Mouse (Mus musculus): ENCODE results near the gene Lpp. TPM values are rescaled to one million over a fixed set of nuclear protein-coding genes. Genes with fewer than 3 reads are reported as not detected.

Lpp gene
- total RNA-seq, 2 experiments from 2014 or later, result 29.5 to 32.5 TPM

DNA sequence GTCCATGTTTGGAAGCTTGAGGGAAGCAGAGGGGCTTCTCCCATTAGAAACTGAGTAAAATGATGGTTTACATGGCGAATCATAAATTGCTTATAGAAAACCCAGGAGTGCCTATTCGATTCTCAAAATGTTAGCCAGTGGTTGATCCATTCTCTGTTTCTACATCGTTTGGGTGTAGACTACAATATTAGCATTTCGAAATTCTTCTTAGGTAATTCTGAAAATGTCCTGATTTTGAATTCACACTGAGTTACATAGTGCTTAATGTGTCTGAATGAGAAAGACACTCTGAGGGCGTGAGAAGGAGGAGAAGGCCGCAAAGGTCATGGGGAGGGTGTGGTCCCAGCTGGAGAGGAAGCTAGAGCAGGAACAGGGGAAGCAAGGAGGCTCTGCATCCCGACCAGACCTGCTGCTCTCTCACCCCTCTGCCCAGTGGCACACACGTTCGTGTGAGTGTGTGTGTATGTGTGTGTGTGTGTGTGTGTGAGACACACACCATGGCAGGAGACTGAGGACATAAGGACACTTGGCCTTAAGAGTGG is 124.3 kb downstream of the Lpp start:
- intact Hi-C loops (cut with DNase I), result no loop called here
- DNase-seq, result no peak

DNA sequence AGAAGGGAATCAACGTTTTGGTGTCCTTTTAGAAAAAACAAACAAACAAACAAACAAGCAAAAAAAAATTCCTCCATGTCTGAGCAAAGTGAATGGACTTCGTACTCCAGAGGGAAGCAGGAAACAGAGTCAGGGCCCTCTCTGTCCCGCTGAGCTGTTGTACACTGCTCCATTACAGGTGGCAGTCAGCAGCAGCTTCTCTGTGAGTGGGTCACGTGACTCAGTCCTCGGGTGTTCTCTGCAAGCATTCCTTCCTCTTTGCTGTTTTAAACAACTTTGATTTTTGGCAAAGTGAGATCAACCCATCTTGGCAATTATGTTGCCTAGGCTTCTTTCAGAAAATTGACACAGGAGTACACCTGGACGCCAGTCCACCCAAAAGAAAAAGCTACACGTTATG is 125.5 kb downstream of the Lpp start:
- intact Hi-C loops (cut with DNase I), result no loop called here
- DNase-seq, result no peak

DNA sequence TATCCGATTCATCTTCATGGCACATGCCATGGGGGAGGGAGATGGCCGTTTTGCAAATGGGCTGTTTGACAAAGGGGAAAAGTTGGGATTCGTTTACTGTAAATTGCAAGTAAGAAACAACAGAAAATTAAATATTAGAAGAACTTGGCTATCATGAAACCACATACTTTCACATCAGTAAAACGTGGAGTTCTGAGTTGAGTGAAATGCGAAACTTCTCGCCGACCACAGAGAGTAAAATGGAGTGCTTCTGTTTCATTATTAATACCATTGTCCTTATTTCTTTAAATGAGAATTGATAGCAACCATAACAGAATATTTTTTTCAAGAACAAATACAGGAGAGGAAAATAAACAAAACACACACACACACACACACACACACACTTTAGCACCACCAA is 133.9 kb downstream of the Lpp start:
- intact Hi-C loops (cut with DNase I), result no loop called here
- DNase-seq, result no peak

DNA sequence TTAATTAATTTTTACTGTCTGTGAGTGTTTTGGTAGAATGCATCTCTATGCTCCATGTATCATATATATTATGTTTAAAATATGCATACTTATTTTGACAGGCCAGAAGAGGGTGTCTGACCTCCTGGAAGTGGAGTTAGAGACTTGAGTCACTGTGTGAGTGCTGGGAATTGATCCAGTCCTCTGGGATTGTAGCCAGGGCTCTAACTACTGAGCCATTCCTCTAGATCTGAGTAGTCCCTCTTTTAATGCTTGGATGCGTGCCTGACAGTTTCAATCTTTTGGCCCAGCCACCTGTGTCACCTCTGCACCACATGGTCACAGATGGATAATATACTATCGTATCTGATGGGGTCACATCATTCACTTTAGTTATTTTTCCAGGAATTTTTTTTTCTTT is 138.4 kb downstream of the Lpp start:
- intact Hi-C loops (cut with DNase I), result no loop called here
- no peak for DNase-seq

DNA sequence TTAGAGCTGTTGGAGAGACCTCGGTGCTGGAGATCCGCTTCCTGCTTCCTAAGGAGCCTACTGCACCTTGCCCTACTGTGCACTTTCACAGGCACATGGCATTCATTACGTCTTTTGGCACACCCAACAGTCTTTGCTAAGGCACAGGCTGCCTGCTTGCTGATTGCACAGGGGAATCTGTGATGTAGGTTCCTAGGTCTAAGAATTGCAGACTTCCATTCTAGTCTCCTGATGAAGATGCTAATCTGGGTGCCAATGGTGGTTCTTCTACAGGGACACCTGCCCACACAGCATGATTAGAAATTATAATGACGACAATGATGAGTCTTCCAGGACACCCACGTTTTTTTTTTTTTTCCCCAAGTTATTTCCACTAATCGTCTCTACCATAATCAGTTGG is 141.9 kb downstream of the Lpp start:
- intact Hi-C loops (cut with DNase I), result no loop called here
- no peak for DNase-seq

DNA sequence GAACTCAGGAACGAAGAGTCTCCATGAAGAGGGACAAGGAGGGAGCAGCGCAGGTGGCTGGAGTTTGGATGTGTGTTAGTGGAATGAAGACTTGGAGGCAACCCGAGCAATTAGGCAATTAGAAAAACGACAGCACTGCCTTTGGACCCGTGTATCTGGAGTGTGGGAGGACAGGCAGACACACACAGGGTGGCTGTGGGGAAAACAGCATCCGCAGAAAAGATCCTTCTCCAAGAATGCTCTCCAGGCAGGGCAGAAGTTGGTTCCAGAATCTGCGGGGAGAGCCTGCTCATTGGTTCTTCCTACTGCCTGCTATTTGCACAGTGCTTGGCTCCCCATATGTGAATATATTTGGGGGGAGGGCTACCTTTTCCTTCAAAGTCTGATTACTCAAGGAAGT is 143.0 kb downstream of the Lpp start:
- DNase-seq, result no peak
- intact Hi-C loops (cut with DNase I), result no loop called here

DNA sequence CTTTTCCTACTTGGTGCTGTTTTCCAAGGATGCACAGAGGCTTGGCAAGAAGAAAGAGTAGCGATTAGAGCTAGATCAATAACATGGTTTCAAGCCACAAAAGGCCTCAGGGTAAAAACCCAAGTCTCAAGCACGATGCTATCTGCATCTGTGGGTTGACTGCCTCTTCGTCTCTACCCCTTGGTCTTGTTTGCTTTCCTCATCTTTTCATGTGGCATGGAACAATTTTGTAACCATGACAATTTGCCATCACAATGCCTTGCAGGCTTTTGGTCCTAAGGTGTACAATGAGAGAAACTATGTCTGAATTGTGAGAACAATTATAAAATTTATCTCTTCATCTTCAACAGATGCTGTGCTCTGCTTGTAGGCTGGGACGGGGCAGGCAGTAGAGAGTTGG is 145.7 kb downstream of the Lpp start:
- no peak for DNase-seq
- intact Hi-C loops (cut with DNase I), result no loop called here

DNA sequence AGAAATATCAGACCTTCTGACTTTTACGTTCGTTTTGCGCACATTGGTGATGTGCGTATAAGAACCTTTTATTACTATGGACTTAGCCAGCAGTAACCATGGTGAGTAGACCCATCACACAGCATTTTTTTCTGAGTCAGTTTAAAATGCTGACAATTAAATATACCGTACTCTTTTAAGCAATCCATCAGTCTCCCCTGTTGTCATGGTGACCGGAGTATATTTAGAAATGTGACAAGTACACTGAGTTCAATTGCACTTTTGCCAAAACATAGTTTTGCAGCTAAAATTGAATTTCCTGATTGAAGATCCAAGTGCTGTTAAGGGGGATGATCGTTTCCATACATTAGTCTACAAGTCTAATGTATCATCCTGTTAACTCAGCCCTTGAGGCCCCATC is 149.6 kb downstream of the Lpp start:
- intact Hi-C loops (cut with DNase I), result no loop called here

DNA sequence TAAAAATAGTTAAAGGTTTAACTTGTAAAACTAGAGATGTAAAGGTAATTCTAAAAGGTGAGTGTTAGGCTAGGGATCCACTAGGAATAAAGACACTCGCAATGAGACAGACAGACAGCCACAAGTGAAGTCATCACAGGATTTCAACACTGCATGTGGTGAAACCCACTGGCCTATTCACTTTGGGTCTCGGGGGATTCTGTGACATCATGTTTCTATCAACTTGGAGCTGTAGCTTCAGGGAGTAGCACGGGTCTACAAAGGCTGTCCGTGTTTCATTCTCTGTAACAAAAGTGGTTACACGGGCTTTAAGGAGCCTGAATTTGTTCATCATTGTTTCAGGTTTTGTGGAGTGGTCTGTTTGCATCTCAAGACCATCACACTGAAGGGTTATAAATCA is 152.1 kb downstream of the Lpp start:
- DNase-seq, result no peak
- intact Hi-C loops (cut with DNase I), result no loop called here

More for the DNA sequence above, 149.6 kb downstream of the Lpp start:
- DNase-seq, result no peak

DNA sequence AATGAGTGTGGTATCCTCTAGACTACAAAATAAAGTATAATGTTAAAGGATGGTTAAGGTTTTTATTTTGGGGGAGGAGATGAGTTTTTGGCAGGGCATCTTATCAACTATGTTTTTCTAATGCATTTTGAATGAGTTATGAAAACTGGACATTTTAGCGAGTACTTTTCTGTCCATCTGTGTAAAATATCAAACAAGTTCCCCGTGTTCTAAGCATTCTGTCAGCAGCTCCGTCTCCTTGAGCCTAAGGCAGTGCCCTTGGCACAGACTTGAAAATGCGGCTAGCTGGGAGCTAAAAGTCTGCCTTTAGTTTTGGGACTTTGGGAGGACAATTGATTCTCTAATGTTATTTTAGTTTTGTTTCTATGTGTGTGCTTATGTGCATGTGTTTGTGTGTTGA is 165.2 kb downstream of the Lpp start:
- DNase-seq, result no peak
- intact Hi-C loops (cut with DNase I), result no loop called here

DNA sequence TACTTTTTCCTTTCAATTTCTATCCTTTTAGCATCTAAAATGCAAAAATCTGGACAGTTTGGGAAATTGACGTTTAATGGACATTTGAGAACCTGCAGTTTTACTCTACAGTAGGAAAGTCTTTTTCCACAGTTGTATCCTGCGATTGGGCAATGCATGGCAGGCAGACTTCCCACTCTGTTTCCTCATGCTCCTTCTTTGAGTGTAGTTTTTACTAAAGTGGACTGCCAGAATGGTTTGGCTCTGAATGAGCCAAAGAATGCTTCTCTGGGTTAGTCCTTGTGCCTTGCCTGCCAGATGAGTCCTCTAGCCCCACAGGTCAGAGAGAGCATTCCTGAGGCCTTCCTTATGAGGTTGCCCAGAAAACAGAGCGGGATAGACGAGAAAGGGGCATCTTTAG is 166.5 kb downstream of the Lpp start:
- intact Hi-C loops (cut with DNase I), result loop anchor here (10.0 kb wide), 2 partner anchors 505 to 575 kb away; partner anchors contain the start of genes Bcl6 and Gm37419
- DNase-seq, result peak; percentile 32 to 43

DNA sequence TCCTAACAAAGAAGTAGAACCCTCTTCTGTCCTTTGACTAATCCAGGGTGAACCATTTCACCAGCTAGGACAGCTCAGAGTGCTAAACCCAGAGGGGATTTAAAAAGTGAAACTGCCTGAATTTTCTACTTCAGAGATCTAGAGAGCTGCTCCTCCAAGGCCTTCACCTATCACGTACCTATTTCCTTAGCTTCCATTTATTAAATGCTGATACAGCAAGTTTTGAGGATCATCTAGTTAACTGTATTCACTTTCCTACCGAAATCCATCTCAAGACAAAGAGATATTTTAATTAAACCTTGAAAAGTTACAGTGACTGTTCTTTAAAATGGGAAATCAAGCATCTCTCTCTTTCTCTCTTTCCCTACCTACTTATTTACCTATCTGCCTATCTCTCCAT is 167.7 kb downstream of the Lpp start:
- no peak for DNase-seq
- intact Hi-C loops (cut with DNase I), result loop anchor here (10.0 kb wide), 2 partner anchors 504 to 576 kb away; partner anchors contain the start of genes Bcl6 and Gm37419

DNA sequence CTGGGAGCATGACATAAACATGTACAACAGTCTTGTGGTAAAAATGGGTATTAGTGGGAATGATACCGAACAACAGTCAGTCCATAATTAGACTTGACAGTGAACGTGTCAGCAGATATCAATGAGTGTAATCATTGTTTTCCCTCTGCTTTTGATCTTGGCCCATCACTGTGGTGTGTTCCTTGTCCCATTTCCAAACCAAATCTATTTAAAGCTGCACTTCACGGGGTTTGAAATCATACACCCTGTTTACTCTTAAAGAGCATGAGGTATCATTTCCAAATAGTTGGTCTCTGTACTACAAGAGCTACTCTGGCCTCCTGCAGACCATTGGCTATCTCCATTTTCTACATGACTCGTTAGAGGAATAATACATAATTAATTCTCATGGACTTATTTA is 168.3 kb downstream of the Lpp start:
- intact Hi-C loops (cut with DNase I), result loop anchor here (10.0 kb wide), 2 partner anchors 503 to 577 kb away; partner anchors contain the start of genes Bcl6 and Gm37419
- no peak for DNase-seq

DNA sequence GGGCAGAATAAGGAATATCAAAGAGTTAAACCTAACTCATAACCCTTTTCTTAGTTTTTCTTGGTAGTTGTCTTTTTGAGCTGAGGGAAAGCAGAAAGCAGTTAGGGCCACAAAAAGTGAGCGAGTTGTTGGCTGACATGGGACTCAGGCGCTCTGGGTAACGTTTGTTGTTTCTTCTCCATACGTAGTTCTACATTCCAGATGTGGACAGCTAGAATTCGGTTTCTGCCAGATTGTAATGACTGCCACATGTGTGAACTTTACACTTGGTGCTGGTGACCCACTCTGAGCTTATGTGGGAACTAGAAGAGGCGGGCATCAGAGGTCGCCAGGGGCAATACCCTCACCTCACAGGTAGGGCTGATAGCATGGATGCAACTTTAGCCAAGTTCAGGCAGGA is 172.0 kb downstream of the Lpp start:
- intact Hi-C loops (cut with DNase I), result loop anchor here (10.0 kb wide), 2 partner anchors 499 to 581 kb away; partner anchors contain the start of genes Bcl6 and Gm37419
- no peak for DNase-seq

DNA sequence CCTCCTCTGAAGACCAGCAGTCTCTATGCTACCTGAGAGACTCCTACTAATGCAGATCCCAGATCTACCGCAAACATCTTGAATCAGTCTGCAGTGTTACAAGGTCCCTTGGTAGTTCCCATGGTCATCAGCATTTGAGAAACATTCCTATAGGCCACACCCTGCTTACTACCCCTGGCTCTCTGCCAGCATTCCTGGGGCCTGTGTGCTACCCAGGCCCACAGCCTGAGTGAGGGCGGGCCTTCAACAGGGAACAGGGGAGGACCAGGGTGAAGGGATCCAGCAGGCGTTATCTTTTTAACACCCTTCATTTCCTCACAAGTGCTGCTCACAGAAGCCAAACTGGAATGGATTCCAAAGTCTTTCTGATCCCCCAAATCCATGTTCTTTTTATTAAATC is 173.0 kb downstream of the Lpp start:
- intact Hi-C loops (cut with DNase I), result loop anchor here (10.0 kb wide), 2 partner anchors 499 to 581 kb away; partner anchors contain the start of genes Bcl6 and Gm37419

DNA sequence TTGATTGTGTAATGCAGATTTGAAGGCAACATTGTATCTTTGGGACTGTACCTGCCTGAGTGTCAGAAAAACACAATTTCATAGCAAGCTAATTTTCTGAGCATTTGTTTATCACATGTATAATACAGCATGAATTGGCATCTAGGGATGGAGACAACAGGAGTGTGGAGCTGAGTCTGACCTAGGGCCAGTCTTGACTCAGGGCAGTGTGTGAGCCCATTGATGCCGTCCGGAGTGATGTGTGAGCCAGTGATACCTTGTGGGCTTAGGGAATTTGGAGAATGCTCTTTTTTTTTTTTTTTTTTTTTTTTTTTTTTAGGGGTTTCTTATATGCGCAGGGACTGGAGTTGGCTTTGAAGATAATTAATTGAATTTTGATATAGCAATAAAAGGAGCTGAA is 174.3 kb downstream of the Lpp start:
- intact Hi-C loops (cut with DNase I), result loop anchor here (10.0 kb wide), 2 partner anchors 497 to 583 kb away; partner anchors contain the start of genes Bcl6 and Gm37419
- no peak for DNase-seq

More for the DNA sequence above, 173.0 kb downstream of the Lpp start:
- DNase-seq, result peak in 1 of 2 experiments; percentile 20

DNA sequence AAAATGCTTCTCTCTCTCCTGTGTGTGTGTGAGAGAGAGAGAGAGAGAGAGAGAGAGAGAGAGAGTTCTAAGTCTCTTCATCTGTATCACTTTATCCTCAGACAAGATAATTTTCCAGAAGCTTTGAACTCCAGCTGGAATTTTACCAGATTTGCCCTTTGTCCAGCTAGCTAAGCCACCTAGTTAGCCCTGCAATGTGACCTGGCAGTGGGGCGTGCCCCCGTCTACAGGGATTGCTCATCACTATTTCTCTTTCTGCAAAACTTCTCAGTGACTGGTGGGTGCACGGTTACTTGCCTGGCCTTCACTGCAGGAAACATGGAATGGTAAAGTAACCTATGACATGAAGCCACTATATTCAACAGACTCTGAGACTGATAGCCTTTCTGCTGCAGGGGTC is 174.8 kb downstream of the Lpp start:
- intact Hi-C loops (cut with DNase I), result loop anchor here (10.0 kb wide), 2 partner anchors 497 to 583 kb away; partner anchors contain the start of genes Bcl6 and Gm37419
- no peak for DNase-seq

DNA sequence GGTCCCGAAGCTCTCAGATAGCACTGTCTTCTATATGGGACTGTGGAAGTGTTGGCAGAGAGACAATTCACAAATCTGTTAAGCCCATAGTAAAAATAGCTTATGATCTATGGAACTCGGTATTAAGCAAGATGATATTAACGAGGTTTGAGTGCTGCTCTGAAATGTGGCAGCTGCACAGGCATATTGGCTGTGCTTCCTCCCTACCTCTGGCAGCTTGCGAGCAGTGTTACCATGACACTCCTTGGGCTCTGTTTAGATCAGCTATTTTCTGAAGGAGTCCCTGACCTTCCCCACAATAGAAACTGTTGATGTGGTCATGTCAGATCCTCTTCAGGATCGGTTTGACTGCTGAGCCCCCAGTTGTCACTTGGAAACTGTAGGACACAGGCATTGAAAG is 176.4 kb downstream of the Lpp start:
- intact Hi-C loops (cut with DNase I), result loop anchor here (10.0 kb wide), 2 partner anchors 495 to 585 kb away; partner anchors contain the start of genes Bcl6 and Gm37419
- DNase-seq, result no peak

DNA sequence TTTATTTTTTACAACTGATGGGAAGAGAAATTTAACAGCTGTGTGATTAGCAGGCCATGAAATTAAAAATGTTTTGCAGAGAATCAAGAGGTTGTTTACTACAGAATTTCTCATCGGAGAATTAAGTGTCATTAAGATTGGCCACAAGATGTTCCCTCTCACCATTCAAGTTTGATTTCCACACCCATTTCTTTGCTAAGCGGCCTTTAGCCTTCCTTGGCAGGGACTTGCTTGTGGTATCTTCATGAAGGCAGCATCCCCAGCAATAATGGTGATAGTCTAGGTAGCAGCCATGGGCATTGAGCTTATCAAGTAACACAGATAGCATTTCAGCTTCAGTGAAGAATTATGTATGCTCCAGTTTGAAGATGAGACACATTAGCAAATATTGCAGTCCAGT is 183.7 kb downstream of the Lpp start:
- DNase-seq, result no peak
- intact Hi-C loops (cut with DNase I), result no loop called here

DNA sequence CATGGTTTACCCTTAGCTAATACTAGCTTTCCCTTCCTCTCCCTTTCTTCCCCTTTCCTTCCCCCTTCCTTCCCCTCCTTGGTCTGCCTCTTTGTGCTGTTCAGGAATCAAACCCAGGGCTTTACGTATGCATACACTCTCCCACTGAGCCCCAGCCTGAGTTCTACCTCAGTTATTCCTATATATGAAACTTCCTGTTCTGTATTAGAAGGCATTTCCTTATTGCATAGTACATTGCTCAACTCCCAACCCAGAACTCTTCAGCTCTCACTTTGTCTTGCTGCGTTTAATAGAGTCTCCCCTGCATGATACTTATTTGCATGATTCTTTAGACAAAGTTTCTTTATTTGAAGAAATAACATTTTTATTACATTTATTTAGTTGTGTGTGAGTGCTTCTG is 184.5 kb downstream of the Lpp start:
- DNase-seq, result no peak
- intact Hi-C loops (cut with DNase I), result no loop called here

DNA sequence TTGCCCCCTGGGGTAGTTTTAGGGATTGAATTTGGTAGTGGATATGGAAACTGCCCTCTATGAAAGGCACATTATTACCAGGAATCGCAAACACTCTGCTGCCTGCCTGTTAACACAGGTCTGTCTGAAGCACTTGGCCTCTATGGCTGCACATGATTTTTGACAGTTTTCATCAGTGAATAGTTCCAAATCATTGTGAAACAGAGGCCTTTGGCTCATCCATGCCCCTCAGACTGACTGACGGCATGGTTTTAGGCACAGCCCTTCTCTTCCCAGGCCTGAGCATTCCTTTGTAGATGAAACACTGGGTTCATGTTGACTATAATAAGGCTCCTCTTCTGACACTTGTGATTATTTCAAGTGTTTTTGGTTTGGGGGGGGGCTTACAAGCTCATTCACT is 189.5 kb downstream of the Lpp start:
- intact Hi-C loops (cut with DNase I), result no loop called here
- no peak for DNase-seq

DNA sequence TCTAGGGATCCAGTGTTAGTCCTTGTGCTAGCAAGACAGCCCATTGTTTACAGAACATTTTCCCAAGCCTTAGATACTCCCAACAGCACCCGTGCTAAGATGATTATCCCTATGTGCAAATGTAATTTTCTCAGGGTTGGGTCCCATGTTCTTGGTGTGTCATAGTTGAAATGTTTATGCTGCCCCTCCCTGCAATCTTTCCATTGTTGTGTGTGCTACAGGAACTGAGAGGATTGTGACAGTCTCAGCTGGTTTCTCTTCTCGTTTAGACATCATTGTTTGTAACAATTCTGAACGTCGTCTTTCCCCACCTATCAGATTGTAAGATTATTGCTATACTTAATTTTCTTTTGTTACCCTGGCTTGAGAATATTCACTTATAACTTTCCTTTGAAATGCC is 200.2 kb downstream of the Lpp start:
- intact Hi-C loops (cut with DNase I), result no loop called here
- DNase-seq, result no peak

DNA sequence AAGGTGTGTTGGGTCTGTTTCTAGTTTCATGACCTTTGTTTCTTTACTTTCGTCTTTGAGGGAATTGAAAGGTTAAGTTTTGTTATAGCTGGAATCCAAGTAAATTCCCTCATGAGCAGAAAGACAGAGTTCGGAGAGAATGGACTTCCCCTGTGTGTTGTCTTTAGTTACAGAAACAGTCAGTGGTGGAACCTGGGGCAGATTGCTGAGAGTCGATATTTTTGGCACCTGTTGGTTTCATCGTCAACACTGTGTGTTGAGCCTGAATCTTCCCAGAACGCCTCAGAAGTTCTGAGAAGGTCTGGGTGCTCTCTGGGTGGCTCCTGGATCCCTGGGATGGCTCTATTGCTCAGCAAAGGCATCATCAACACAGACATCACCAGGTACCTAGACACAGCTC is 201.2 kb downstream of the Lpp start:
- DNase-seq, result no peak
- intact Hi-C loops (cut with DNase I), result no loop called here
